Mouse (Mus musculus): ENCODE data around the gene Ergic2. TPM values are rescaled to one million over a fixed set of nuclear protein-coding genes. Genes with fewer than 3 reads are reported as not detected.
A peak's percentile ranks its signal among the peaks of the same experiment; 100 is the strongest.
"Not testable (repeated sequence)": the region's sequence is repeated elsewhere in the genome, so short reads cannot be mapped to it uniquely, and the experiment has no call there.

The Ergic2 gene
- polyA plus RNA-seq, 1 experiment from 2014 or later = 218 TPM

DNA sequence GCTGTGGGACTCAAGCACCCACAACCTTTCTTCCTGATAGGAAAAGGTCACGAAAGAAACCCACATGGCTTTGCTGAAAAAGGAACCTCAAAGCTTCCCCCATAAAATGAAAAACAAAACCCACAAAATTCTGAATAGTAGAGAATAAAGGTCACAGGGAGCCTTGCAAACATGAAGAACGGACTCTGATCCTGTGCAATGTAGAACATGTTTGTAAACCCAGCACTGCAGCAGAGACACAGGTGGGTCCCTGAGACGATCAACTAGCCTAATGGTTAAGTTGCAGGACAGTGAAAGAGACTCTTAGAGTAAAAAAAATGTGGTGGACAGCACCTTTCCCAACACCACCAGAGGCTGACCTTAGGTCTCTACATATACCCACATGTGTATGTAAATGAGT, 12.4 kb downstream of the Ergic2 start:
- H3K4me2 ChIP-seq = no peak overlapping the region
- H3K4me3 ChIP-seq = no peak overlapping the region
- H3K9ac ChIP-seq = no peak overlapping the region
- H3K27me3 ChIP-seq = no peaks in the 10 kb centered on the region
- no peaks in the 10 kb centered on the region for H3K9me3 ChIP-seq
- peaks cover 60% of the 10 kb centered on the region for H3K36me3 ChIP-seq
- no peak overlapping the region for H3K27ac ChIP-seq (replicated peaks)
- ATAC-seq (ENCODE audit: low read depth) = no peak
- WGBS = 96% methylated on average over 3 of the region's 3 CpGs
- H3K4me1 ChIP-seq (replicated peaks) = no peaks in the 10 kb centered on the region

DNA sequence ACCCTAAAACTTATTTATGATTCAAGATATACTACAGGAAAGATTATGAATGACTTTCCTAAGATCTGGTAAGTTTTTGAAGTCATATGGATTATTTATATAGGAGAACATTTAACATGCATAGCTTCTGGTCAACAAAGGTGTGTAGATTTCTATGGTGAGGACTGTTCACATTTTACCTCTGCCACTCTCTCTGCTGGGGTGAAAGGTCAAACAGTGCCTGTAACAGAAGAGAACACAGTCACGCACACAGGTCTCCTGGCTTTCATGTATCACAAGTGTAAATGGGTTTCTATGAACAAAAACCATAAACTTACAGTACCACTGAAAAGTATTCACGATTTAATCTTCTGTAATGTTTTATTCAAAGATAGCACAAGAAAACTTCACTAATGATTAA, 13.0 kb downstream of the Ergic2 start:
- Histone ChIP-seq H3K27ac (replicated peaks) (no peak overlapping the region), H3K4me1 (replicated peaks) (no peaks in the 10 kb centered on the region), H3K4me3 (no peak overlapping the region), H3K4me2 (no peak overlapping the region), H3K27me3 (no peaks in the 10 kb centered on the region), H3K9ac (no peak overlapping the region), H3K9me3 (no peaks in the 10 kb centered on the region), H3K36me3 (peaks cover 64% of the 10 kb centered on the region)
- ATAC-seq (ENCODE audit: low read depth) = no peak
- WGBS = 95% methylated on average over 2 of the region's 2 CpGs

DNA sequence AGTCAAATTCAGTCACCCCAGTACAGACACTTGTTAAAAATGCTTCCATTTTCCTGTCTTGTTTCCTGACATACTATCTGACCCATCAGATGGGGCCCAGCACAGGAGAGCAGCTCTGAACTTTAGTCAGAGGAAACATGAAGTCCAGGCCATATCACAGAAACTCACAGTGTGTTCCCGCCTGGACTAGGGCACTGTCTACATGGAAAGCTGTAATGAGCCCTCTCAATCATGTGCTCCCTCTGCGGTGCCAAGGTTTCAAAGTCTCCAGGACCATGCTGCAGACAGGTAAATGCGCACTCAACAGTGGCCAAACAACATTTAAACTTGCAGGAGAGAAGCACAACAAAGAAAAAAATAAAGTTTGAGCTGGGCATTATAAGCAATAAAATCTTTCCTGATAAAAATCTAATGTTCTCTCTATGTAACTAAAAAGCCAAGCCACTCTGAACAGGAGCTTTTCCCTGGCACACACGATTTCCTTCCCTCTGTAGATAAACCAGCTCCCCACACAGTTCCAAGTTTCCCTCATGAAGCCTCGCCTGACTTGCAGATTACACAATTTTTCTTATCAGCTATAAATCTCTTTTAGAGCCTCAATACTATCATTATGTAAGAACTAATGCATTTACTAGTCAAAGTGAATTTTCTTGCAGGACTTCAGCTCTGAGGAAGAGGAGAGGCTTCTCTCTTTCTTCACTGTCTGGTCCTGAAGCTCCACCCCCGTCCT, 18.0 kb downstream of the Ergic2 start:
- no peaks in the 10 kb centered on the region for H3K9me3 ChIP-seq
- H3K4me2 ChIP-seq = no peak overlapping the region
- H3K36me3 ChIP-seq = peaks cover 64% of the 10 kb centered on the region
- no peak overlapping the region for H3K4me3 ChIP-seq
- no peak overlapping the region for H3K27ac ChIP-seq (replicated peaks)
- no peak overlapping the region for H3K9ac ChIP-seq
- no peaks in the 10 kb centered on the region for H3K4me1 ChIP-seq (replicated peaks)
- ATAC-seq (ENCODE audit: low read depth) = no peak
- 93% methylated on average over 6 of the region's 6 CpGs for WGBS
- H3K27me3 ChIP-seq = no peaks in the 10 kb centered on the region

DNA sequence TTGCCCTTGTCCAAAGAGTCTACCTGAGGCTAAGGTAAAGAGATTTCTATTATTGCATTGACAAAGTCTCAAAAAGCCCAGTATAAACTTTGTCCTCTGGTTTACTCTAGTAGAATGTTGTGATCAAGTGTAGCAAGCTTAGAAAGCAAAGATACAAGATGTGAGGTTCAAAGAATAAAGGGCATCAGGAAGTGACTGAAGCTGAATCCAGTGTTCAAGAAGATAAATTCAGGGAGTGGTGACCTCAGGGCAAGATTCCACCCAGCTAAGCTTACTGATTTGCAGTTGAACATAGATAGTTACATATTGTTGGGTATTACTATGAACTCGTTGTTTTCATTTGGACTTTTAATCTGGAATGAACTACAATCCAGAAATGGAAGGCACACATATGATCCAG, 26.5 kb downstream of the Ergic2 start:
- 98% methylated on average over 1 of the region's 1 CpGs for WGBS
- no peak for ATAC-seq (ENCODE audit: low read depth)
- Histone ChIP-seq H3K4me1 (replicated peaks) (no peaks in the 10 kb centered on the region), H3K27ac (replicated peaks) (no peak overlapping the region), H3K27me3 (no peaks in the 10 kb centered on the region), H3K4me3 (no peak overlapping the region), H3K36me3 (peaks cover 89% of the 10 kb centered on the region), H3K9ac (no peak overlapping the region), H3K4me2 (no peak overlapping the region), H3K9me3 (no peaks in the 10 kb centered on the region)

DNA sequence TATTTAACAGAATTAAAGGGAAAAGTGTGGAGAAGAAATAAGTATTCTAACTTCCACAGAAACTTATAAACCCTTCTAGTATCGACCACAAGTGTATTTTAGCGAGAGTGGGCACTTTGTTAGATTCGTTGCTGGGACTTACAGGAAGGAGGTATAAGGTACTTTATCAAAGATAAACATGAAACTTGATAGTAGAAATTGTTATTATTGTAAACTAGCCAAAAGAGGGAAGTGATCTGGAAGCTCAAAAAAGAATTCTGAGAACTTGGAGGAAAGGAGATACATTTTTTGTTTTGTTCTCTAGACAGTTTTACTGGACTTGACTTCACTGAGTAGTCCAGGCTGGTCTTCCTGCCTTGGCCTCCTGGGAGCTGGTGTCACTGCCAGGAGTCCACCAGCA, 39.3 kb downstream of the Ergic2 start:
- no peaks in the 10 kb centered on the region for H3K4me1 ChIP-seq (replicated peaks)
- H3K9me3 ChIP-seq = no peaks in the 10 kb centered on the region
- H3K4me2 ChIP-seq = no peak overlapping the region
- H3K4me3 ChIP-seq = no peak overlapping the region
- 89% methylated on average over 3 of the region's 3 CpGs for WGBS
- H3K36me3 ChIP-seq = no peaks in the 10 kb centered on the region
- H3K9ac ChIP-seq = no peak overlapping the region
- no peak for ATAC-seq (ENCODE audit: low read depth)
- no peaks in the 10 kb centered on the region for H3K27me3 ChIP-seq
- no peak overlapping the region for H3K27ac ChIP-seq (replicated peaks)

DNA sequence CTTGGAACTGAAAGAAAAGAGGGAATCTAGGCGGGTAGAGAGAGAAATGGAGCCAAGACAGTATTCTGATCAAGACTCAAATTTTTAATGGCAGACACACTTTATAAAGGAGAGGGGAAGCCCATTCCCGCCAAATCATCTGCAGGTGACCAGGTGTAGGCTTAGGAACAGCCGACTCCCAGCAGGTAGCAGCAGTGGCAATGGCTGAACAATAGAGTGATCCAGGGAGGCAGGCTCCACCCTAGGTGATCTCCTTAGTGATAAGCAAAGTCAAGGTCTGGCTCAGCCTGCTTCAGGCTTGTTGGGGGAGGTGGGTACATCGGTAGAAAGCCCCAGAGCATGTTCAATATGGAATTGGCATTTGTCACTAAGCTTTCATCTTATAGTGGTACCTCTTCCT, 59.9 kb downstream of the Ergic2 start:
- H3K27ac ChIP-seq (replicated peaks); H3K36me3 ChIP-seq; H3K4me3 ChIP-seq; H3K9ac ChIP-seq; ATAC-seq (ENCODE audit: low read depth); H3K4me1 ChIP-seq (replicated peaks); H3K4me2 ChIP-seq; H3K27me3 ChIP-seq; H3K9me3 ChIP-seq: not testable (repeated sequence)
- WGBS = 69% methylated on average over 4 of the region's 4 CpGs

DNA sequence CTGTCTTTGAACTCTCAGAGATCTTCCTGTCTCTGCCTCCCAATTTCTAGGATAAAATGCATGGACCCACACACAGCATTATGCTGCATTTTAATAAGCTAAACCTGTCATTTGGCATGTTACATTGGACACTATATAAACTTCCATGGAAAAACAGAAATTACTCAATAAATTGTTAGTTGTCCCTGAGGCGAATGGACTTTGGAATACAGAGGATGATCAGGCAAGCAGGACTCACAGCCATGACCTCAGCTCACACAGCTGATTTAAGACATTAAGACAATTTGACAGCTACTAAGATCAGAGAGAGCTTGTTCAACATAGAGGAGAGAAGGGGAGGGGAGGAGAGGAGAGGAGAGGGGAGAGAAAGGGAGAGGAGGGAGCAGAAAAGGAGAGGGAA, 69.8 kb downstream of the Ergic2 start:
- 98% methylated on average over 1 of the region's 1 CpGs for WGBS
- no peaks in the 10 kb centered on the region for H3K27me3 ChIP-seq
- ATAC-seq (ENCODE audit: low read depth) = no peak
- H3K4me1 ChIP-seq (replicated peaks) = no peaks in the 10 kb centered on the region
- no peak overlapping the region for H3K9ac ChIP-seq
- H3K9me3 ChIP-seq = peaks cover 5% of the 10 kb centered on the region; the same call in 1 of the 2 replicates
- H3K27ac ChIP-seq (replicated peaks) = no peak overlapping the region
- H3K4me2 ChIP-seq = no peak overlapping the region
- no peaks in the 10 kb centered on the region for H3K36me3 ChIP-seq
- no peak overlapping the region for H3K4me3 ChIP-seq

DNA sequence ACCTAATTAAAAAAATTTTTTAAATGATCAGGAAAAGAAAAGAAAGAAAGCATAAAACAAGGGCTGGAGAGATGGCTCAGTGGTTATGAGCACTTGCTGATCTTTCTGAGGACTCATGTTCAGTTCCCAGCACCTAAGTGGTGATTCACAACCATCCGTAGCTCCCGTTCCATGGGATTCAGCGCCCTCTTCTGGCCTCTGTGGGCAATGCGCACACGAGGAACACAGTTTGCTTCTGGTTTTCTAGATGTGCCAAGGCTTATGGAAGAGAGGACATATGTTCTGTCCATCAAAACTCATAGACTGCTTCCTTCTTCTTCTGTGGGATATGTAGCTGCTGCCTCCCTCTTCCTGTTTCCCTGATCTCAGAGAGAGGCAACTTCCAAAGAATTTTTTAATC, 70.3 kb downstream of the Ergic2 start:
- H3K9me3 ChIP-seq = peaks cover 5% of the 10 kb centered on the region; the same call in 1 of the 2 replicates
- H3K36me3 ChIP-seq = no peaks in the 10 kb centered on the region
- 81% methylated on average over 5 of the region's 5 CpGs for WGBS
- no peaks in the 10 kb centered on the region for H3K27me3 ChIP-seq
- no peak overlapping the region for H3K4me3 ChIP-seq
- no peaks in the 10 kb centered on the region for H3K4me1 ChIP-seq (replicated peaks)
- no peak overlapping the region for H3K9ac ChIP-seq
- no peak overlapping the region for H3K4me2 ChIP-seq
- ATAC-seq (ENCODE audit: low read depth) = no peak
- no peak overlapping the region for H3K27ac ChIP-seq (replicated peaks)

DNA sequence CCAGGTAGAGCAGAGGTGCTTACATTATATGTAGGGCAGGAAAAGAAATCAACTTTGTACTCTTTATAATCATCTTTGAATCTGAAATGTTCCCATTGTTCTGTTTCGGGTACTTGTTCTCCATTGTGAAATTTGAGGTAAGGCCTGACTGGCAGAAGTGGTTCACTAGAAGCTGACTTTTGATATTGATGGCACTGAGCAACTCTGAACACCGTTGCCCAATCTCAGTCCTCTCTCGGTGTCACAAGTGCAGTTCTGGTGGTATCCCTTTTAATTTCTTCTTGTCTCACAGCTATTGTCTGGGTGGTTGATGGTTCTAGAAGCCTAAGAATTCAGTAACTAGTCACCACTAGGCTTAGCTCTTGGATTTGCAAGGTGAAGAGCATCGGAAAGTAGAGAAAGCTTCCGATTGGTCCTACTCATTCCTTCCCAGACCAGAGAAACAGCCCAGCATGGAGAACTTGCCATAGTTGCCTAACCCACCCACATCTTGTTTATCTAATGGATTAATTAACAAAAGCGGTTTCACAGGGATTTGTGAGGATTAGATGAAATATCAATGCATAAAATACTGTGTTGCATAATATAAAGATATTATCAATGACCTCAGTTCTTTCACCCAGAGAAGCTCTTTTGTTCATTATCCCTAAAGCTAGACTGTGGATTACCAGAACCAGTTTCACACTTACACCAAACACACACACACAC, 72.7 kb downstream of the Ergic2 start:
- WGBS = 90% methylated on average over 6 of the region's 6 CpGs
- no peak overlapping the region for H3K4me2 ChIP-seq
- no peak overlapping the region for H3K9ac ChIP-seq
- peaks cover 5% of the 10 kb centered on the region; the same call in 1 of the 2 replicates for H3K9me3 ChIP-seq
- H3K36me3 ChIP-seq = no peaks in the 10 kb centered on the region
- ATAC-seq (ENCODE audit: low read depth) = no peak
- no peaks in the 10 kb centered on the region for H3K27me3 ChIP-seq
- H3K27ac ChIP-seq (replicated peaks) = no peak overlapping the region
- H3K4me3 ChIP-seq = no peak overlapping the region
- H3K4me1 ChIP-seq (replicated peaks) = no peaks in the 10 kb centered on the region

DNA sequence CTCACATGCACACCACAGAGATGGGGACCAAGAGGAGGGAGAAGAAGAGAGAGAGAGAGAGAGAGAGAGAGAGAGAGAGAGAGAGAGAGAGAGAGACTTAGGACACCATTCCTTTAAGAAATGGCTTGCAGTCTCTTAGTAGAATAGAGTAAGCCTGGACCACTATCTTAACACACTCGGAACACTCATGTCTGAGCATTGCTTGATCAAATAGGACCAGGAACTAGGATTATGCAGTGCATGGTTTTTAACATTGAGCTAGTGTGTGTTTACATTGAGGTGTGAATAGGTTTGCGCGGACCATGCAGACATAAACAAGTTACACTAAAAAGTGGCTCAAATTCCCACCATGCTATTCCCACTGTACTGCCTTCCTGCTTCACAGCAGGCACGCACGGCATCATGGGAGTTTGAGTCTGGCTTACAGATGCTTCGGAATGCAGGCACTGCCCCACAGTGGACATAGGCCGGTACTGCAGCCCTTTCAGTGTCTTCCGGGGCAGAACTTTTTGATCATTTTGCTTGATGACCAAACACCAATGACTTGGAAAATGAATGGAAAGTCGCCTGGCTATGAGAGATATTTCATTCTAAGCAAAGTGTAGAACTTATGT, 76.3 kb downstream of the Ergic2 start:
- WGBS = 33% methylated on average over 9 of the region's 9 CpGs
- no peak overlapping the region for H3K9ac ChIP-seq

DNA sequence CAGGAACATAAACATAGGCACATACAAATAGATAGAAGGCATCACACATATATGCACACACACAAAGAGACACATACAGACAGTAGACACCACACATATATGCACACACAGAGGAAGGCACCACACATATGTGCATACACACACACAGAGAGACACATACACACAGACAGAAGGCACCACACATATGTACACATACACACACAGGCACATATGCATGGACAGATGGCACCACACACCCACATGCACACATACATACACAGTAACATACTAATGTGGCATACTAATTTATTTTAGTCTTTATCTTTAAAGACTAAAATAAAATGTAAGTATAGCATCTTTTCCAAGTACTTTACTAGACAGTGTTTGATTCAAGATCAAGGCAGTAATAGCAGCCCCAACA, 78.6 kb downstream of the Ergic2 start:
- H3K27ac ChIP-seq (replicated peaks) = no peak overlapping the region
- ATAC-seq (ENCODE audit: low read depth) = no peak
- H3K36me3 ChIP-seq = no peaks in the 10 kb centered on the region
- H3K9me3 ChIP-seq = no peaks in the 10 kb centered on the region
- H3K4me1 ChIP-seq (replicated peaks) = peaks cover 10% of the 10 kb centered on the region; the same call in 1 of the 2 replicates
- H3K4me3 ChIP-seq = no peak overlapping the region
- no peak overlapping the region for H3K9ac ChIP-seq
- no peak overlapping the region for H3K4me2 ChIP-seq
- no peaks in the 10 kb centered on the region for H3K27me3 ChIP-seq

More for the DNA sequence above, 76.3 kb downstream of the Ergic2 start:
- Histone ChIP-seq H3K27ac (replicated peaks) (no peak overlapping the region), H3K9me3 (no peaks in the 10 kb centered on the region), H3K4me1 (replicated peaks) (peaks cover 10% of the 10 kb centered on the region; the same call in 1 of the 2 replicates), H3K27me3 (no peaks in the 10 kb centered on the region), H3K4me3 (no peak overlapping the region), H3K36me3 (no peaks in the 10 kb centered on the region), H3K4me2 (no peak overlapping the region)
- ATAC-seq (ENCODE audit: low read depth) = peak; percentile 90

DNA sequence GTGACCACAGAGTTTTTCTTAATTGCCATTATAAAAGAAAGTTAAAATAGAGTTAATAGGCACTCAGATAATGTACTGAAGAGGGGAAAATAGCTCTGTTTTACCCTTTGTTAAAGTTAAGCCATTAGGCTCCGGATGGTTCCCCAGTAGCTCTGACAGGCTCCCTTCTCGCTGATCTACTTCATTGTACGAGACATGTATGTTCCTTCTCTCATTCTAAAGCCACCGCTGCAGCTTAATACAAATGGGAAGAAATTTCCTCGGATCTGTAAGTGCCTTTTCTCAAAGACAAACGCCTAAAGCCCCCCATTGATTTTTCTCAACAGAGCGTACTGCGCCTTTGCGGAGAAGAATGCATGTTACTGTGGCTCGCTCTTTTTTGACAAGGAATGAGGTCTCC, 79.9 kb downstream of the Ergic2 start:
- Histone ChIP-seq H3K9me3 (no peaks in the 10 kb centered on the region), H3K4me2 (0 out of 2 replicates have a peak overlapping the region, but pooled peaks have one; percentile 15), H3K36me3 (no peaks in the 10 kb centered on the region), H3K4me1 (replicated peaks) (peaks cover 10% of the 10 kb centered on the region; the same call in 1 of the 2 replicates), H3K27ac (replicated peaks) (no peak overlapping the region), H3K9ac (no peak overlapping the region), H3K4me3 (no peak overlapping the region), H3K27me3 (no peaks in the 10 kb centered on the region)
- ATAC-seq (ENCODE audit: low read depth) = no peak
- WGBS = 34% methylated on average over 10 of the region's 10 CpGs

Data from neural tube, embryonic 13.5 days (tissue).